Mouse (Mus musculus): ENCODE data around the gene Tesk1.
"Not testable (repeated sequence)": the region's sequence is repeated elsewhere in the genome, so short reads cannot be mapped to it uniquely, and the experiment has no call there.

Gene Tesk1

GRCm38 (mm10) chr4:43454041-43454836, 12.5 kb downstream of the Tesk1 start, which contains the start of gene Cd72:
Gene Cd72 (minus strand): TSS chr4:43454628.
- CTCF ChIA-PET, result interaction anchor here (0.6 to 1.7 kb wide), 6 partner anchors 10 to 1457 kb away, joined by 3 to 10 read pairs (median 6); no protein-coding TSS in a partner anchor

- CTCF ChIA-PET, result interaction anchor here (0.6 to 0.7 kb wide), 3 partner anchors 9 to 25 kb away, joined by 3 to 8 read pairs (median 4); no protein-coding TSS in a partner anchor
Measured at GRCm38 (mm10) chr4:43456470-43456869, 14.7 kb downstream of the Tesk1 start.

GRCm38 (mm10) chr4:43457124-43457523, 15.4 kb downstream of the Tesk1 start:
- CTCF ChIA-PET, result interaction anchor here (0.6 to 1.2 kb wide), 3 partner anchors 11 to 26 kb away, joined by 3 to 4 read pairs (median 4); no protein-coding TSS in a partner anchor

GRCm38 (mm10) chr4:43463102-43463501, 21.4 kb downstream of the Tesk1 start:
- CTCF ChIA-PET, result no interaction called here

DNA sequence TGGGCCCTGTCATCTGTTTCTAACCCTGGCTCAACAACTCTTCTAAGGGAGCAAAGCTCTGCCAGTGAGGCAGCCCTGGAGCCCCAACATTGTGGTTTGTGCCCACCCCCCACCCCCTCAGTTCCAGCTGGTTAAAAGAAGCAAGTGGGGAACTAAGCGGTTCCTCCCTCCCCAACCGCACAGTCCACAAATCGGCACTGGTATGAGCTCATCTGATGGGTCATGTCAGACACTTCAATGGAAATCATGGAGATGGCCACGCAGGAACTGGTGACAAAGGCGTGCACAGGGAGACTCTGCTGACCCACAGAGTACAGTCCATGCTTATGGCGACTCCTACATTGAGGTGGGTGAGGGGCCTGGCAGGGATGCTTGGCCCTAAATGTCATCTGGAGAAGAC, 24.2 kb downstream of the Tesk1 start:
- CTCF ChIA-PET, result interaction anchor here (0.5 to 1.0 kb wide), 3 partner anchors 12 to 218 kb away, joined by 3 to 16 read pairs (median 6); partner anchors contain the start of gene Cd72

- CTCF ChIA-PET, result interaction anchor here (0.6 to 1.0 kb wide), 5 partner anchors 10 to 217 kb away, joined by 3 to 12 read pairs (median 3); partner anchors contain the start of gene Cd72
Measured at GRCm38 (mm10) chr4:43466872-43467271, 25.1 kb downstream of the Tesk1 start.

GRCm38 (mm10) chr4:43470301-43470700, 28.6 kb downstream of the Tesk1 start:
- CTCF ChIA-PET, result interaction anchor here (0.8 kb wide), 1 partner anchor 51 kb away, joined by 3 read pairs; no protein-coding TSS in a partner anchor

DNA sequence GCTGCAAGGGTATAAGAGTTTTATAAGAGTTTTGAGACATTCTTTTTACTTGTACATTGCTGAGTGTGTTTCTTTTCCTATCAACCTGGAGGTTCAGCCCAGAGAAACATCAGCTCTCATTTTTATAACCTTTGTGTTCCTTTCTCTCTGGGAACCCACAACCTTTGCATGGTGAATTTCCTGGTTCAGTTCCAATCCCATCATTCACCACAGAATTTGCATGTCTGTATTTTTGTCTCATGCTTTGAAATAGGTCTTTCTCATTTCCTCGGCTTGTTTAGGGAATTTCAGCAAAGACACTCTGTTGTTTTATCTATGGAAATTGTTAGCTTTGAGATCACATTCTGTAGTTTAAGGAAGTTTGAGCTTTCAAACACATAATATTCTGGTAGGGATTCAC, 31.9 kb downstream of the Tesk1 start:
- CTCF ChIA-PET, result interaction anchor here (1.1 kb wide), 1 partner anchor 30 kb away, joined by 5 read pairs; no protein-coding TSS in a partner anchor

DNA sequence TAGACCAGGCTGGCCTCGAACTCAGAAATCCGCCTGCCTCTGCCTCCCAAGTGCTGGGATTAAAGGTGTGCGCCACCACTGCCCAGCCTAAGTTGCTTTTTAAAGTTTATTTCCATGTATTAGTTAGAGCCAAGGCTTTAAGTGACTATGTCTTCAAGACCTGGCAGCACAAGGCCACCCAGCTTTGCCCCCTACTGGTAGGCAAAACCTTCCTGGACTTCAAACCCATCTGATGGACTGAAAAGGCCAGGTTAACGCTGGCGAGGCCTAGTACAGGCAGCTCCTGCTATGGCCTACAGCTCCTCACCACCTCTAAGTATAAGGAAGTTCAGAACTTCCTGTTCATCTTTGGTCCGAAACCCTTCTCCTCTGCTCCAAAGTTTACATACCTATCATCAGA, 34.9 kb downstream of the Tesk1 start:
- CTCF ChIA-PET, result interaction anchor here (0.7 to 1.6 kb wide), 4 partner anchors 10 to 29 kb away, joined by 3 to 6 read pairs (median 4); no protein-coding TSS in a partner anchor

DNA sequence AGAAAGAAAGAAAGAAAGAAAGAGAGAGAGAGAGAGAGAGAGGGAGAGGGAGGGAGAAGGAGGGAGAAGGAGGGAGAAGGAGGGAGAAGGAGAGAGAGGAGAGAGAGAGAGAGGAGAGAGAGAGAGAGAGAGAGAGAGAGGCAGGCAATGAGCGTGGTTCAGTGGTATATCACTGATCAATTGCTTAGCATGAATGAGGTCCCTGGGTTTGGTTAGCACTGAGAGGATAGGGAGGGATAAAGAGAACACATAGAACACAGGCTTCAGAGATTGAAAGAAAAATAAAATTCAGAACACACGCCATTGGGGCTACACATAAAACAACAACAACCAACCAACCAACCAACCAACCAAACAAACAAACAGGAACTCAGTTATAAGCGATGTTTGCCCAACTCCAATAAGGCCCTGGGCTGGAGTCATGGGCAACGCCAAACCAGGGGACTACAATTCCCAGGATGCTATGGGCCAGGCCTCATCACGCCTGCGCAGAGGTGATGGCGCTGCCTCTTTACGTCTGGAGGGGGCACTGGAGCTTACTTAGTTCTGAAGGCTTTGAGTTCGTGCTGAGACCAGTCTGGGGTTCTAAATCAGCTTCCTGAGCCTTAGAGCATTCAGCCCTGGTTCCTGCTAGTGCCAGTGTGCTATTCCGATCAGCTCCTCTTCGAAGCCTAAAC, 36.3 kb downstream of the Tesk1 start:
- CTCF ChIA-PET, result no interaction called here

DNA sequence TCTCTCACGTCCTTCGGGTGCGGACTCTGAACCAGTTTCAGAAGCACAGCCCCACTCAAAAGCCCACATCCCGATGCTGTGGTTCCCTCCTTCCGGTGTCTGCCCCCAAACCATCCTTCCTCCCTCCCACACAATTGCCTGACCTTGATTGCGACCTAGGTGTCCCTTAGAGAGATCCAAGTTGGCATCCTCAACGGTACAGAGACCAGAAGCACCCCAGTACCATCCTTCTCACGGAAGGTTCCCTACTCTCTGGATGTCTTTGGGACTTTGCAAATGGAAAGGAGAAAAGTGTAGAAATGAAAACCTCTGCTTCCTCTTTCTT, 36.8 kb downstream of the Tesk1 start:
- CTCF ChIA-PET, result interaction anchor here (0.6 to 1.1 kb wide), 4 partner anchors 15 to 44 kb away, joined by 3 to 19 read pairs (median 3); no protein-coding TSS in a partner anchor

DNA sequence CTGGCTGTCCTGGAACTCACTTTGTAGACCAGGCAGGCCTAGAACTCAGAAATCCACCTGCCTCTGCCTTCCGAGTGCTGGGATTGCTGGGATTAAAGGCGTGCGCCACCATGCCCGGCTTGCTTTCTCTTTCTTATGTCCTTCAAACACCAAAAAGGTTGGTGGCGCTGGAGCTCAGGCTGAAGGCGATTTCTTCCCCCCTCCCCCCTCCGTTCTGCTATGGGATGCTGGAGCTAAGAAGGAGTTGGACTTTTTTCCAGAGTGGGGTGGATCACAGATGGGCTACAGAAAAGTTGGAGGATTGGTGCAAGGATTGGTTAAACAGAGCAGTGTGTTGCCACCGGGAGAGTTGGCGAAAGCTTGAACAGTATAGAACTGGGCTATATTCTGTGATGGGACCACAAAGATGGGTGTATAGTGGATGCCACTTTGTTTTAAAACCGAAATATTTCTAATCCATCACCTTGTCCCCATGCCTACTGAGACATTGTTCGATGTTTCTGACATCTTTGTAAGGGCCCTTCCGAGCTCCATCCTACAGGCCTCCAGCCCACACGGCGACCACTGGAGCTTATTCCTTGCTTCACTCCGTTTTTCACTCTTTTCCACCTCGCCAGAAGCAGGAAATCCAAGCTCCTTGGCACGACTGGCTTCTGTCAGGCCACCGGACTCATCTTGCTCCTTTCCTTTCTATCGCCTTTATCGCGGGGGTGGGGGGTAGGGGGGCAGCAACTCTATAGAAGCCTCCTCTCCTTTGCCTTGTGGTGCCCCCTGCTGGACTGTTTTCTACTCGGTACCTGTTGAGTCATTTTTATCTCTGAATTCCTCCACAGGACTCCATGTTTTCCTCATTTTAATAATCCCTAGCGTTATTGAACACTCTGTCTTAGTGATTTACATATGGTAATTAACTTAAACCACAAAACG, 37.4 kb downstream of the Tesk1 start:
- CTCF ChIA-PET, result interaction anchor here (0.6 to 1.1 kb wide), 10 partner anchors 10 to 178 kb away, joined by 3 to 19 read pairs (median 4); no protein-coding TSS in a partner anchor

DNA sequence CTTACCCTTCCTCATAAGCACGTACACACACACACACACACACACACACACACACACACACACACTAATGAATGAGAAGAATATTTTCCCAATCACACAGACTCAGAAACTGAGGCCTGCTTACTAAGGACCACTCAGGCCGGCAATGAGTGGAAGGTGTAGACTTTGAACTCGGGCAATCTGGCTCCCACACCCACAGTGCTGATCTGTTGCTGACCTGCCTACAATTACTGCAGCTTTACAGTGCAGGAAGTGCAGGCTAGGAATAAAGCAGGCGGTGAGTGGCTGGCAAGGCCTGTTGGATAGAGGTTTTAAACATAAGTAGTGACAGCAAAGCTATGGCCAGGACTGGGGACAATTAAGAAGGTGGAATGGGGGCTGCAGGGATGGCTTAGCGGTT, 39.2 kb downstream of the Tesk1 start:
- CTCF ChIA-PET, result interaction anchor here (0.6 to 1.6 kb wide), 4 partner anchors 12 to 48 kb away, joined by 5 to 12 read pairs (median 6); partner anchors contain the start of gene Ccdc107

DNA sequence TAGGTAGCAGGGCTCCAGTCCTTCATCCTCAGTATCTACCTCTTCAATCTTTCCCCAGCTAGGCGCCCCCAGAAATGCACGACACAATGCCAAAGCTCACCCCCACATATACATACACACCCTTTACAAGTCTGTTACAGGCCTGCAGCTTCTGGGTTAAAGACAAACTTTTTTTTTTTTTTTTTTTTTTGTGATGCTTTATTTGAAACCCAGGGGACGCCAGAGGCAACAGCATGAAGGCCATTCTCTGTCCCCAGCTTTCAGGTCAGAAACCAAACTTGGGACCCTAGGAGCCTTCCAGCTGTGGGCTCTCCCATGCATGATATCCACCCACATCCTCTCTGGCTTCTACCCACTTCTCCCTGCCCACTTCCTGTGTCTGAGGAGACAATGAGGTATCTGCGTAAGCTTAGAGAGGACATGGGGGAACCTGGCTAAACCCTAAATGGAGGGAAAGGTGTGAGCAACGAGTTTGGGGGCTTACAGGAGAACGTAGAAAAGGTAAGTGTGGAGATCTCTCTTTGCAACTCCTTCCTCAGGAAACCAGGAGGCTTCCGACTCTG, 40.2 kb downstream of the Tesk1 start:
- CTCF ChIA-PET, result interaction anchor here (0.6 to 1.6 kb wide), 4 partner anchors 11 to 76 kb away, joined by 3 to 5 read pairs (median 4); partner anchors contain the start of gene Ccdc107

DNA sequence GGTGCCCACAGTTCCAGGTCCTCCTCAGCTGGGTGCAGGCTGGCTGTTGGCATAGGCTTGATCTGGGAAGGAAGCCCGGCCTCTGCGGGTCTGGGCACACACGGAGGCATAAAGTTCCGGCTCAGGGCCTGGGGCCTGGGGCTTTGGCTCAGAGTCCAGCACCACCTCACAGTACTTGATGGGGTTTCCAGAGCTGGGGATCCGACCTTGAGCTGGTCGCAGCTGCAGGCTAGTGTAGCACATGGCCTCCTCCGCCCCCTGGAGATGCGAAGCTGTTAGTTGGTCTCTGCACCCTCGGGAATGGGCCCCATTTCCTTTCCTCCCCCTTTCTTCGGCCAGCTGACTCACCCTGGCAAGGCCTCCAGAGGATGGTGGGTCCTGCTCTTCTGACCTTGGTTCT, 40.9 kb downstream of the Tesk1 start:
- CTCF ChIA-PET, result interaction anchor here (0.5 to 0.8 kb wide), 3 partner anchors 10 to 75 kb away, joined by 3 read pairs; partner anchors contain the start of gene Ccdc107

GRCm38 (mm10) chr4:43483535-43484091, 41.9 kb downstream of the Tesk1 start, which contains the start of gene Sit1:
Gene Sit1 (minus strand): TSS chr4:43483734.
- CTCF ChIA-PET, result no interaction called here

GRCm38 (mm10) chr4:43485666-43486065, 43.9 kb downstream of the Tesk1 start:
- CTCF ChIA-PET, result not testable (repeated sequence)

- CTCF ChIA-PET, result interaction anchor here (0.6 kb wide), 1 partner anchor 10 kb away, joined by 3 read pairs; no protein-coding TSS in a partner anchor
Measured at GRCm38 (mm10) chr4:43489611-43490010, 47.9 kb downstream of the Tesk1 start.

GRCm38 (mm10) chr4:43490801-43491200, 49.1 kb downstream of the Tesk1 start:
- CTCF ChIA-PET, result no interaction called here

All from spleen, embryonic (tissue).